In genomic region chr17:58820588-58821195, GRCm38 (mm10) we compare ENCODE assay signal across 8 mouse cellular contexts.
A peak's percentile ranks its signal among the peaks of the same experiment; 100 is the strongest.
DNase-seq lines count a peak whose midpoint lies in the region.

No protein-coding gene starts in this region.

- peak; percentile 18 to 80 for DNase-seq in adrenal gland, adult (ENCODE audit: inconsistent age in 2 of 2, low spot score in 1 of 2)
- no peak for DNase-seq in adrenal gland, adult 18-20 months (ENCODE audit: low spot score in 2 of 2)
- DNase-seq in left cerebral cortex, adult 11 months (ENCODE audit: low spot score), result peak; percentile 8
- DNase-seq in left cerebral cortex, adult 8-10 months (ENCODE audit: low spot score in 2 of 2), result no peak
- peak; percentile 4 for DNase-seq in layer of hippocampus, adult 9-10 months (ENCODE audit: low spot score)
- peak; percentile 7 for DNase-seq in right cerebral cortex, postnatal 14 days
- DNase-seq in cerebellum, postnatal 36 days, result no peak
- DNase-seq in urinary bladder, postnatal 25 days (ENCODE audit: low spot score), result no peak

Comparison
In these comparisons a context has a peak if more than half of its experiments do, and no peak if none do; other contexts are left out.
1. DNase-seq: peak in adrenal gland, adult (2 of 2), left cerebral cortex, adult 11 months (single experiment), layer of hippocampus, adult 9-10 months (single experiment) and right cerebral cortex, postnatal 14 days (single experiment); none in adrenal gland, adult 18-20 months (0 of 2), left cerebral cortex, adult 8-10 months (0 of 2), cerebellum, postnatal 36 days (0 of 2) and urinary bladder, postnatal 25 days (single experiment).